Mouse (Mus musculus) lung, postnatal 4 days (tissue): ENCODE data around the gene Exoc3l.

Experiments used
- DNase-seq, 2 experiments: peaks; one replicate each; pipeline ENCODE4 v3.0.0; 2021

Exoc3l gene

GRCm38 (mm10) chr8:105268342-105269074 lies 27.4 kb downstream of the Exoc3l start:
- peak; percentile 56 to 76 for DNase-seq

GRCm38 (mm10) chr8:105266775-105267174 lies 29.1 kb downstream of the Exoc3l start:
- peak in 1 of 2 experiments; percentile 39 for DNase-seq

- peak; percentile 44 to 50 for DNase-seq
Measured at GRCm38 (mm10) chr8:105265128-105265527, 30.8 kb downstream of the Exoc3l start.

- peak; percentile 84 to 88 for DNase-seq
Measured at GRCm38 (mm10) chr8:105264024-105264982, 31.6 kb downstream of the Exoc3l start, which contains the start of the genes Tradd and Fbxl8. Gene Tradd, minus strand, starts transcription at chr8:105264609. Gene Fbxl8, plus strand, starts transcription at chr8:105264648.

GRCm38 (mm10) chr8:105263244-105263912 lies 32.5 kb downstream of the Exoc3l start:
- DNase-seq = no peak

GRCm38 (mm10) chr8:105261326-105261980 lies 34.4 kb downstream of the Exoc3l start:
- DNase-seq = no peak

- peak in 1 of 2 experiments; percentile 61 for DNase-seq
Measured at GRCm38 (mm10) chr8:105260371-105261099, 35.4 kb downstream of the Exoc3l start.

GRCm38 (mm10) chr8:105259721-105260320 lies 36.1 kb downstream of the Exoc3l start:
- DNase-seq = peak; percentile 86 to 87

- DNase-seq = peak; percentile 53 to 73
Measured at GRCm38 (mm10) chr8:105258911-105259720, 36.8 kb downstream of the Exoc3l start.

- no peak for DNase-seq
Measured at GRCm38 (mm10) chr8:105257318-105258114, 38.4 kb downstream of the Exoc3l start.

GRCm38 (mm10) chr8:105254966-105255350 lies 40.9 kb downstream of the Exoc3l start, which contains the start of gene B3gnt9:
Gene B3gnt9, minus strand, starts transcription at chr8:105255153.
- DNase-seq = peak; percentile 75 to 91

GRCm38 (mm10) chr8:105254152-105254965 lies 41.5 kb downstream of the Exoc3l start:
- DNase-seq = peak; percentile 92 to 93

GRCm38 (mm10) chr8:105253766-105254151 lies 42.1 kb downstream of the Exoc3l start:
- DNase-seq = no peak

GRCm38 (mm10) chr8:105252680-105253537 lies 43.0 kb downstream of the Exoc3l start:
- DNase-seq = no peak

GRCm38 (mm10) chr8:105251954-105252353 lies 43.9 kb downstream of the Exoc3l start:
- peak in 1 of 2 experiments; percentile 55 for DNase-seq

GRCm38 (mm10) chr8:105241016-105241415 lies 54.9 kb downstream of the Exoc3l start:
- no peak for DNase-seq
